Mouse (Mus musculus): ENCODE data around the gene Dqx1. TPM values are rescaled to one million over a fixed set of nuclear protein-coding genes. Genes with fewer than 3 reads are reported as not detected.

The Dqx1 gene
- polyA plus RNA-seq (2014; fragmentation: Illumina TruSeq; extraction: RNeasy Lipid Tissue Mini Kit (QIAGEN cat#74804); ENCODE audit: low read depth, low replicate concordance), result 0.08 TPM

GRCm38 (mm10) chr6:83057790-83058189 lies at the start of gene Dqx1:
Dqx1 (plus strand) TSS chr6:83057844.

GRCm38 (mm10) chr6:83033249-83034185 lies 24.1 kb upstream of the Dqx1 start, which contains the start of the genes Dok1 and Loxl3:
Dok1 (minus strand) TSS chr6:83033471.
Loxl3 (plus strand) TSS chr6:83034173.

GRCm38 (mm10) chr6:83054074-83054851 lies 3.4 kb upstream of the Dqx1 start, which contains the start of gene Aup1:
Aup1 (plus strand) TSS chr6:83054521.

DNA sequence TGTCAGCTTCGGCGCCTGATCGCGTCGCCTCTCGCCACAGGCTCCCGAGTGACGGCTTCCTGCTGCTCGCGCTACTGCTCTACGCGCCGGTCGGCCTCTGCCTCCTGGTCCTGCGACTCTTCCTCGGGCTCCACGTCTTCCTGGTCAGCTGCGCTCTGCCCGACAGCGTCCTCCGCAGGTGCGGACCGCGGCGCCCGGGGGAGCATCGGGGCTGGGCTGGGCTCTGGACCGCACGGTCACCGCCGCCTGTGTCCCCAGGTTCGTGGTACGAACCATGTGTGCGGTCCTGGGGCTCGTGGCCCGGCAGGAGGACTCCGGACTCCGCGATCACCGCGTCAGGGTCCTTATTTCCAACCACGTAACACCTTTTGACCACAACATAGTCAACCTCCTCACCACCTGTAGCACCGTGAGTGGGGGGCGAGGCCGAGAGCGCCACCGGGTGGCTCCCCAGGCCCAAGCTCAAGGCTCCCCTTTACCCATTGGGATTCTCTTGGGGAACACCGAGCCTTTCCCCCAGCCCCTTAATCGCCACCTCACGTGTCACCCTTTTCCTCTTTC lies 2.7 kb upstream of the Dqx1 start, which contains the start of gene Htra2:
Gene Htra2, minus strand, starts transcription at position 403 of the 561 bp plus-strand sequence.

GRCm38 (mm10) chr6:83070247-83070310 lies 12.4 kb downstream of the Dqx1 start, which contains the start of gene Tlx2:
Tlx2 (minus strand) TSS chr6:83070293.

DNA sequence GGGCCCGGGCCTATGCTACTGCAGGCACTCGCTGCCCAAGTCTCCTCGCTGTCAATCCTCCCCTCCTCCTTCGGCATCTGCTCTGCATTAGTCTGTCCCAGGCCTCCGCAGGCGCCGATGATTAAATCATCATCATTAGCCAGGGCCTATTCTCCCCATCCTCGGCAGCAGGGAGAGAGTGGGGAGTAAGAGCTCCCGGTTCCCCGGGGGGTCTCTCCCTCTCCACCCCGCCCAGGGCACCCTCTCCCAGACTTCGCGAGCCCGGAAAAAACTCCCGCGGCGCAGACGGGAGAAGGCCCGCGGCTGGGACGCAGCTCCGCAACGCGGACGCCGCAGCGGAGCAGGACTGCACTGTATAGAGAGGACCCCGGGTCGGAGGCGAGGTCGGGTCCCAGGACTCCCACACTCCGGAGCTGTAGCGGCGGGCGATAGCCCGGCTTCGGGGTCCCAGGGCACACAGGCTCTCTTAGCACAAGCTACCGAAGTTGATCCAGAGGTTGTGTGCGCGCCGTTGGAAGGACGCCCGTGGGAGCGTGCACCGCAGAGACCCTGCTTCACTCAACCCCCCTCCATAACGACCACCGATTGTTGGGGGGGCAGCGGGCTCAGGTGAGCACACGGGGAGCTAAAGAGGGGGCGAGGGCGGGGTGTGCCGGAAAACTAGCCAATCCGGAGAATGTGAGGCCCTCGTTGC lies 20.1 kb downstream of the Dqx1 start, which contains the start of gene Pcgf1:
Gene Pcgf1, plus strand, starts transcription at position 240 of the 694 bp plus-strand sequence.

DNA sequence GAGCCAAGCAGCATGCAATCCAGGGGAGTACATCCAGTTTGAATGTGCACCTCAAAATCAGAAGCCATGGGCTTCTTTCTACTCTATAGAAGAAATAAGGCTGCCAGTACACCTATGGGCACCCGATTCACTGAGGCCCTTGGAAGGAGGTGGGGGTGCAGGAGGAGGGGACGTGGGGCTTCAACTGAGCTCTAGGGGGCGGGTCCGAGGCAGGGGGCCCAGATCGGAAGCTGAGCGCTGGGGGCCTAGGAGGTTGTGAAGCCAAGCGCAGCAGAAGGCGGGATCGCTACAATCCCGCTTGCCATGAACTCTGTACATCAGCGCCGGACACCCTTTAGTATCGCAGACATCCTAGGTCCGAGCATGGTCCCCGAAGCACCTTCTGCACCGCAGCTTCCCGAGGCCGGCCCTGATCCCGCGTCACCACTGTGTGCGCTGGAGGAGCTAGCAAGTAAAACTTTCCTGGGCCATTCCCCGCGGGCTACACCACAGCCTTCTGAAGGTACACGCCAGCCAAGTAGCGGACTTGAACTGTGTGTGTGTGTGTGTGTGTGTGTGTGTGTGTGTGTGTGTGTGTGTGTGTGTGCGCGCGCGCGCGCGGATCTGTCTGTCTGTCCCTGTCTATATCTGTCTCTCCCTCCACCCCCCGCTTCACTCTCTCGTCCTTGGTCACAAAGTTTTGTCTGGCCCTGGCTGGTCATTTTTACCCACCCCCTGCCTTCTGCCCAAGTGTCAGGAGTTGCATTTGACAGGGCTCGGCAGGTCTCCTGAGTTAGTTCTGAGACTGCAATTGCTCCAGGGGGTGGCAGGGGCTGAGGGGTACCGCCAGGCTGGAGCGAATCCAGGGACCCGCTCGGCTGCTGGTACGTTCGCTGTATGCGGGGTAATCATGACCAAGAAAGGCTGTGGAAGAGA lies 28.7 kb downstream of the Dqx1 start, which contains the start of gene Lbx2:
Gene Lbx2, plus strand, starts transcription at position 247 of the 915 bp plus-strand sequence.

GRCm38 (mm10) chr6:83101316-83101687 lies 43.7 kb downstream of the Dqx1 start, which contains the start of the genes Ccdc142 and Gm42688:
Ccdc142 (plus strand) TSS chr6:83101601.
Gm42688 (plus strand) TSS chr6:83101617.

DNA sequence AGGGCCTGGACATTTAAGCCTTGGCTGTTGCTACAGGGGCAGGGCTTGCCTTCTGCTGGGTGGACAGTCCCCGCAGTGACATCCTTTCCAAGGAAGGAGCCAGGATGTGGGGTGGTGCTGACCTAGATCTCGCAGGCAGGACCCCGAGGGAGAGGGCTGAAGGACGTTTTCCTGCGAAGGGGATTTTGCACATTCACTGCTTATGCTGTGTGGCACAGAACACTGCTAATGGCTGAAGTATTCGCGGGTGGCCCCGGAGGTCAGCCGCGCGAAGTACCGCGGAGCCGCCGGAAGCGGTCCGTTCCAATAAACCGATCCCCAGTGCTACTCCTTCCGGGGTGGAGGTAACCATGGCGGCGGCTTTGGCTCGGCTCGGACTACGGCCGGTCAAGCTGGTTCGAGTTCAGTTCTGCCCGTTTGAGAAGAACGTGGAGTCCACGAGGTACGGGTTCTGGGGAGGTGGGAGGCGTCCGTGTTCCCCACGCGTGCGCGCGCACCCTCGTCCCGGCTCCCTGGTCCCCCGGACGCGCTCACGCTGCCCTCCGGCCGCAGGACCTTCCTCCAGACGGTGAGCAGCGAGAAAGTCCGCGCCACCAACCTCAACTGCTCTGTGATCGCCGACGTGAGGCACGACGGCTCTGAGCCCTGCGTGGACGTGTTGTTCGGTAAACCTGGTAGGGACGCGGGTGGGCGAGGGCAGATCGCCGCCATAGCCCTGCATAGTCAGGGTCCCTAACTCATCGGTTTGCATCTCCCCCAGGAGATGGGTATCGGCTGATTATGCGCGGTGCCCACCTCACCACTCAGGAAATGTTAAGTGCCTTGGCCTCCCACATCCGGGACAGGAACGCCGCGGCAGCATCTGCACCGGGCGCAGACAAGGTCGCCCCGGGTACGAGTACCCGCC lies 51.4 kb downstream of the Dqx1 start, which contains the start of gene Mrpl53:
Gene Mrpl53, plus strand, starts transcription at position 279 of the 907 bp plus-strand sequence.

DNA sequence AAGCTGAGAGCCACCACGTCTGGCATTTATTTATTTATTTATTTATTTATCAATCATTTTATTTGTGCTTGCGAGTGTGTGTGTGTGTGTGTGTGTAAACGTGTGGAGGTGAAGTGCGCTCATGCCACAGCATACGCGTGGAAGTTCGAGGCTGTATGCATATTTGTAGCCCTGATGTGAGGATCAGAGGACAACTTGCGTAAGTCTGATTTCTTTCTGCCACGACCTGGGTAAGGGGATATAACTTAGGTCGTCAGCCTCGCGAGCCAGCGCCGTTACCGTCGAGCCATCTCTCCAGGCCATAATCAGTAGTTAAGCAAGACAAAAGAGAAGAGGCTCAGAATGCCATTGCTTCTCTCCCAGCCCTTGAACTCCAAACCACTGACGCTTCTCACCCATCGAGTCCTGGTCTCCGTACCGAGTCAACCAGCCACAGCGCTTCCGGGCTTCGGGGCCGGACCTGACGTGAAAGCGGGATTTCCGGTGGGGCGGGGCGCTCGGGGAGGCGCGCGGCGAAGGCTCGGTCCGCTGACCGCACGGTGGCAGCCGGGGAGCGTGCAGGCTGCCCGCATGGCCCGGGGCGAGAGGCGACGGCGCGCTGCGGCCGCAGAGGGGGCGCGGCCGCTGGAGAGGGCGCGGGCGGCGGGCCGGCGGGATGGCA lies 57.5 kb downstream of the Dqx1 start, which contains the start of gene Mogs:
Gene Mogs, plus strand, starts transcription at position 486 of the 661 bp plus-strand sequence.

Other genes with a start within 250 kb of the Dqx1 start
- 0.15 TPM for gene Sema4f, start 118.1 kb upstream of the Dqx1 start, polyA plus RNA-seq (2014; fragmentation: Illumina TruSeq; extraction: RNeasy Lipid Tissue Mini Kit (QIAGEN cat#74804); ENCODE audit: low read depth, low replicate concordance)
- 28.5 TPM for gene M1ap, start 110.9 kb upstream of the Dqx1 start, polyA plus RNA-seq (2014; fragmentation: Illumina TruSeq; extraction: RNeasy Lipid Tissue Mini Kit (QIAGEN cat#74804); ENCODE audit: low read depth, low replicate concordance)
- not detected for gene Dok1, start 24.4 kb upstream of the Dqx1 start, polyA plus RNA-seq (2014; fragmentation: Illumina TruSeq; extraction: RNeasy Lipid Tissue Mini Kit (QIAGEN cat#74804); ENCODE audit: low read depth, low replicate concordance)
- 0.42 TPM for gene Loxl3, start 23.7 kb upstream of the Dqx1 start, polyA plus RNA-seq (2014; fragmentation: Illumina TruSeq; extraction: RNeasy Lipid Tissue Mini Kit (QIAGEN cat#74804); ENCODE audit: low read depth, low replicate concordance)
- gene Aup1, start 3.3 kb upstream of the Dqx1 start, polyA plus RNA-seq (2014; fragmentation: Illumina TruSeq; extraction: RNeasy Lipid Tissue Mini Kit (QIAGEN cat#74804); ENCODE audit: low read depth, low replicate concordance), result 6.2 TPM
- 2.4 TPM for gene Htra2, start 2.6 kb upstream of the Dqx1 start, polyA plus RNA-seq (2014; fragmentation: Illumina TruSeq; extraction: RNeasy Lipid Tissue Mini Kit (QIAGEN cat#74804); ENCODE audit: low read depth, low replicate concordance)
- gene Tlx2, start 12.4 kb downstream of the Dqx1 start, polyA plus RNA-seq (2014; fragmentation: Illumina TruSeq; extraction: RNeasy Lipid Tissue Mini Kit (QIAGEN cat#74804); ENCODE audit: low read depth, low replicate concordance), result not detected
- 13.1 TPM for gene Pcgf1, start 20.0 kb downstream of the Dqx1 start, polyA plus RNA-seq (2014; fragmentation: Illumina TruSeq; extraction: RNeasy Lipid Tissue Mini Kit (QIAGEN cat#74804); ENCODE audit: low read depth, low replicate concordance)
- gene Lbx2, start 28.5 kb downstream of the Dqx1 start, polyA plus RNA-seq (2014; fragmentation: Illumina TruSeq; extraction: RNeasy Lipid Tissue Mini Kit (QIAGEN cat#74804); ENCODE audit: low read depth, low replicate concordance), result not detected
- not detected for gene Ccdc142, start 43.8 kb downstream of the Dqx1 start, polyA plus RNA-seq (2014; fragmentation: Illumina TruSeq; extraction: RNeasy Lipid Tissue Mini Kit (QIAGEN cat#74804); ENCODE audit: low read depth, low replicate concordance)
- gene Gm42688, start 43.8 kb downstream of the Dqx1 start, polyA plus RNA-seq (2014; fragmentation: Illumina TruSeq; extraction: RNeasy Lipid Tissue Mini Kit (QIAGEN cat#74804); ENCODE audit: low read depth, low replicate concordance), result 2.6 TPM
- 46.1 TPM for gene Mrpl53, start 51.2 kb downstream of the Dqx1 start, polyA plus RNA-seq (2014; fragmentation: Illumina TruSeq; extraction: RNeasy Lipid Tissue Mini Kit (QIAGEN cat#74804); ENCODE audit: low read depth, low replicate concordance)
- 0.87 TPM for gene Mogs, start 57.7 kb downstream of the Dqx1 start, polyA plus RNA-seq (2014; fragmentation: Illumina TruSeq; extraction: RNeasy Lipid Tissue Mini Kit (QIAGEN cat#74804); ENCODE audit: low read depth, low replicate concordance)
- gene Wbp1, start 63.7 kb downstream of the Dqx1 start, polyA plus RNA-seq (2014; fragmentation: Illumina TruSeq; extraction: RNeasy Lipid Tissue Mini Kit (QIAGEN cat#74804); ENCODE audit: low read depth, low replicate concordance), result 3.4 TPM
- gene Ino80b, start 67.6 kb downstream of the Dqx1 start, polyA plus RNA-seq (2014; fragmentation: Illumina TruSeq; extraction: RNeasy Lipid Tissue Mini Kit (QIAGEN cat#74804); ENCODE audit: low read depth, low replicate concordance), result 1.1 TPM
- 0.28 TPM for gene Rtkn, start 77.6 kb downstream of the Dqx1 start, polyA plus RNA-seq (2014; fragmentation: Illumina TruSeq; extraction: RNeasy Lipid Tissue Mini Kit (QIAGEN cat#74804); ENCODE audit: low read depth, low replicate concordance)
- 1.5 TPM for gene Wdr54, start 98.6 kb downstream of the Dqx1 start, polyA plus RNA-seq (2014; fragmentation: Illumina TruSeq; extraction: RNeasy Lipid Tissue Mini Kit (QIAGEN cat#74804); ENCODE audit: low read depth, low replicate concordance)
- gene 1700003E16Rik, start 98.6 kb downstream of the Dqx1 start, polyA plus RNA-seq (2014; fragmentation: Illumina TruSeq; extraction: RNeasy Lipid Tissue Mini Kit (QIAGEN cat#74804); ENCODE audit: low read depth, low replicate concordance), result 2.4 TPM
- gene Dctn1, start 108.1 kb downstream of the Dqx1 start, polyA plus RNA-seq (2014; fragmentation: Illumina TruSeq; extraction: RNeasy Lipid Tissue Mini Kit (QIAGEN cat#74804); ENCODE audit: low read depth, low replicate concordance), result 11.3 TPM
- gene Slc4a5, start 162.0 kb downstream of the Dqx1 start, polyA plus RNA-seq (2014; fragmentation: Illumina TruSeq; extraction: RNeasy Lipid Tissue Mini Kit (QIAGEN cat#74804); ENCODE audit: low read depth, low replicate concordance), result 0.66 TPM